Mouse (Mus musculus): ENCODE data around the gene Bcs1l. TPM values are rescaled to one million over a fixed set of nuclear protein-coding genes. Genes with fewer than 3 reads are reported as not detected.

The Bcs1l gene
- 1.5 and 2.2 TPM in 2 replicates for polyA plus RNA-seq (2012; ENCODE audit: low replicate concordance)

DNA sequence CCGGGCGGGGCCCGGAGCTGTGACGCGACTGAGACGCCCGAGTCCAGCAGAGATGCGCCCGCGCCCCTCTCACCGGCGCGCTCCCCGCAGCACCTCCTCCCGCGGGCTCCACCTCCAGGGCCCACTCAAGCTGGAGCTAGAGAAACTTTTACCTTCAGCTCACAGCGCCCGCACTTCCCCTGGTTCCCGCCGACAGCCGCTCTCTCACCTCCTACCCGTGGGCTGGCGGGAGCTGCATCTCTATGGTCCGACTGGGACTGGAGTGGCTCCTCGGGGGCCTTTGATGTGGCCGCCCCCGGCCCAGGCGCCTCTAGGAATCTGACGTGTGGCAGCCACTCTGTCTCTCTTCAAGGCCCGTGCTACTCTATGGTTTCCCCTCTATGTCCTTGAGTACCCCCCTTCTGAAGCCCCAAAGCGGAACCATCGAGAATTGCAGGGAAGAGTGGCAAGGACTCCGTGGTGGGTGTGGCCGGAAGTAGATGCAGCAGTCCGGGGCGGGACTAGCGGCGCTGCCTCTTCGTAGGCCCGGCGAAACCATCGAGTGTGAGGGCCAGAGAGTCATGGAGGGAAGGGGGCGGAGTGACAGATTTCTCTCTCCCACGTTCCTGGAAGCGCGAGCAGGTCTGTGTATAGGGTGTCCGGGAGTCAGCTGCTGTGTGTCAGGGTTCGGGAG lies at the start of gene Bcs1l, which contains the start of gene Zfp142:
Bcs1l (plus strand) TSS at position 517 of the 673 bp plus-strand sequence.
Zfp142 (minus strand) TSS at position 474 of the 673 bp plus-strand sequence.

DNA sequence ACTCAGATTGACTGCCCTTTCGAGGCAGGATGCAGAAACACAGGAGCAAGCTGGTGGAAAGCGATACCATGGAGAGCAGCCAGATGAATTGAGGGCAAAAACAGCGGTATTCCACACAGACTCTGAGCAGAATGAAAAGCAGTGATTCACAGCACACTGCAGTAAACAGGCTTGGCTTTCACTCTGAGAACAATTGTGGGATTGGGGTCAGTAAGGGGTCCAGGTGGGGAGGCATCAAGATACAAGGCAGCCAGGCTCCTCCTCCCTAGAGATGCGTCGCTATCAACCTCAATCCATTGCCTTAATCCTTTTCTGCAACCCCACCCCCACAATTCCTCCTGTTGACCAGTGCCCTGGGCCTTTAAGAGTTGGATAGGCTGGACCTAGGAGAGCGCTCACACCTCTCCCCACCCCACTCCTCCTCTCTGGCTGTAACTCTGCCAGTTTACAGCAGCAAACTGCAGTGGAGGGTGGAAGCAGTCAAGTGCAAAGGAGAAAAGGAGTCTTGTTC lies 45.6 kb upstream of the Bcs1l start, which contains the start of gene Plcd4:
Plcd4 (plus strand) TSS at position 438 of the 511 bp plus-strand sequence.

DNA sequence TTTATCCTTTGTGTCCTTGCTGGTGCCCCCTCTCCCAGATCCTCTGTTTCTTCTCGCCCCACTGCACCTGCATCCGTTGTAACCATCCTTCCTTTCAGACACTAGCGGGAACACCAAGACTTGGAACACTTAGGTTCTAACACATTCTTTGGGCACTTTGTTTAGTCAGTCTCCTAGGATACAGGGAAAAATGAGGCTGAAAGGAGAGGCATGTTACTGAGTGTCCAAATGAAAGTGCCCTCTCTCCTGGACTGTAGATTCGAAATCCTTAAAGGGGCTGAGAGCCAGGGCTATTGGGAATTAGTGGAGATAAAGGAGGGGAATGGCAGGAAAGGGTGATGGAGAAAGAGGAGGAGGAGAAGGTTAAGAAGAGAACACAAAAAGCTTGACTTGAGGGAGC lies 43.9 kb upstream of the Bcs1l start, which contains the start of gene Usp37:
Usp37 (minus strand) TSS at position 101 of the 400 bp plus-strand sequence.

DNA sequence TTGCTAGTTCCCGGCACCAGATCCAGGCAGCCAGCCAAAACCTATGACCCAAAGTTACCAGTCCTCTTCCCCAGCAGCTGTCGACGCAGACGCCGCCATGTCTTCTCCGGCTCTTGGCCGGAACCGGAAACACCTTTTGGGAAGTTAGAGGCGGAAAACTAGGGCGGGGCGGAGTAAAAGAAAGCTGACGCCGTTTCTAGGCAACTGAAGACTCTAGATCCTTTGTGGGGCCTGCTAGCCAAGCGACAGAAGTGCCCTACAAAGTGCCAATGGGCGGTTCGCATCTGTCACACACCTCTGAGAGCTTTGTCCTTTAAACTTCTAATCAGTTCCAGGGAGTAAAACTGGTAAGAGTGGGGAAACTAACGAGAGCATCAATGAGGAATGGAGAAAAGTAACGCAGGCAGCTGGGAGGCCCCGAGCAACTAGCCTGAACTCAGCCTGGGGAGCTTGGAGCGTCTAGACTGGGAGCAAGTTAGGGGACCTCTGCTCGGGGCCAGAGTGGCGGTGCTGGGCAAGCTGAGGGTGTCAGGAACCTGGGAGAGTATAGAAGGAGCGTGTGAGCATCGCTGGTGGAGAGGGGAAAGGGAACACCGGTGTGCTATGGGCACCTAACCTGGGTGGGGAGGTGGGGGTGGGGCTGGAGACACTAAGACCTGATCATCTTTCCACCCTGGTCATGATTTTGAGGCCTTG lies 13.3 kb downstream of the Bcs1l start, which contains the start of the genes Rnf25 and Stk36:
Rnf25 (minus strand) TSS at position 131 of the 696 bp plus-strand sequence.
Stk36 (plus strand) TSS at position 179 of the 696 bp plus-strand sequence.

Other genes with a start within 250 kb of the Bcs1l start
- gene Catip, start 226.2 kb upstream of the Bcs1l start, polyA plus RNA-seq (2012; ENCODE audit: low replicate concordance) = 0.21 TPM in 1 of 2 replicates, not detected in the other
- 164 and 251 TPM in 2 replicates for gene Slc11a1, start 213.1 kb upstream of the Bcs1l start, polyA plus RNA-seq (2012; ENCODE audit: low replicate concordance)
- gene Ctdsp1, start 196.8 kb upstream of the Bcs1l start, polyA plus RNA-seq (2012; ENCODE audit: low replicate concordance) = 329 and 559 TPM in 2 replicates
- gene Vil1, start 178.9 kb upstream of the Bcs1l start, polyA plus RNA-seq (2012; ENCODE audit: low replicate concordance) = not detected in 2 replicates
- 6.1 and 9.1 TPM in 2 replicates for gene Cnot9, start 82.2 kb upstream of the Bcs1l start, polyA plus RNA-seq (2012; ENCODE audit: low replicate concordance)
- 0.06 TPM in 1 of 2 replicates, not detected in the other for gene Plcd4, start 45.4 kb upstream of the Bcs1l start, polyA plus RNA-seq (2012; ENCODE audit: low replicate concordance)
- 0.54 and 6.1 TPM in 2 replicates for gene Usp37, start 44.0 kb upstream of the Bcs1l start, polyA plus RNA-seq (2012; ENCODE audit: low replicate concordance)
- gene Zfp142, start within 50 bp of the Bcs1l start, polyA plus RNA-seq (2012; ENCODE audit: low replicate concordance) = 9.9 and 11.1 TPM in 2 replicates
- 13.7 and 14.3 TPM in 2 replicates for gene Rnf25, start 13.1 kb downstream of the Bcs1l start, polyA plus RNA-seq (2012; ENCODE audit: low replicate concordance)
- gene Stk36, start 13.2 kb downstream of the Bcs1l start, polyA plus RNA-seq (2012; ENCODE audit: low replicate concordance) = 0.08 and 0.25 TPM in 2 replicates
- 7.5 and 16.3 TPM in 2 replicates for gene Ttll4, start 73.5 kb downstream of the Bcs1l start, polyA plus RNA-seq (2012; ENCODE audit: low replicate concordance)
- gene Cyp27a1, start 125.3 kb downstream of the Bcs1l start, polyA plus RNA-seq (2012; ENCODE audit: low replicate concordance) = 13.6 and 32.4 TPM in 2 replicates
- not detected in 2 replicates for gene Prkag3, start 160.9 kb downstream of the Bcs1l start, polyA plus RNA-seq (2012; ENCODE audit: low replicate concordance)
- 0.53 and 1.2 TPM in 2 replicates for gene Wnt6, start 183.6 kb downstream of the Bcs1l start, polyA plus RNA-seq (2012; ENCODE audit: low replicate concordance)
- 10.1 and 14.9 TPM in 2 replicates for gene Wnt10a, start 203.2 kb downstream of the Bcs1l start, polyA plus RNA-seq (2012; ENCODE audit: low replicate concordance)

Measured in hematopoietic multipotent progenitor cell, adult 10-12 weeks (in vitro differentiated cells).